Mouse (Mus musculus): Measurements from ENCODE around the gene Dppa1. TPM values are rescaled to one million over a fixed set of nuclear protein-coding genes. Genes with fewer than 3 reads are reported as not detected.
"Not testable (repeated sequence)": the region's sequence is repeated elsewhere in the genome, so short reads cannot be mapped to it uniquely, and the experiment has no call there.

Gene Dppa1
- total and polyA plus RNA-seq, 2 experiments, result not detected

GRCm38 (mm10) chr11:46652476-46652875, 23.4 kb upstream of the Dppa1 start:
- Histone ChIP-seq H3K27ac (replicated peaks; ENCODE audit: insufficient read depth, low read depth, low read length) (no peak overlapping the region), H3K36me3 (ENCODE audit: control insufficient read depth, insufficient read depth, low read length) (no peaks in the 10 kb centered on the region), H3K79me2 (ENCODE audit: control insufficient read depth, insufficient read depth, low read length) (no peaks in the 10 kb centered on the region), H3K4me3 (ENCODE audit: insufficient read depth, low read depth, low read length) (no peak overlapping the region), H3K4me1 (ENCODE audit: control insufficient read depth, insufficient read depth, low read length) (no peaks in the 10 kb centered on the region), H3K27me3 (ENCODE audit: control insufficient read depth, insufficient read depth, low read length) (no peaks in the 10 kb centered on the region), H3K9ac (ENCODE audit: low read depth, low read length) (no peak overlapping the region)
- WGBS, result 79% methylated on average over 3 of the region's 3 CpGs
- DNase-seq (ENCODE audit: extremely low read depth, low read depth, low spot score), result no peak
- no peak for TF ChIP-seq CTCF (IDR thresholded peaks at IDR 0.05; ENCODE audit: low read depth, low read length)
- TF ChIP-seq POLR2A (IDR thresholded peaks at IDR 0.05; ENCODE audit: extremely low read depth, insufficient read depth, low read length), result no peak

GRCm38 (mm10) chr11:46649655-46650054, 20.6 kb upstream of the Dppa1 start:
- not testable (repeated sequence) for H3K79me2 ChIP-seq (ENCODE audit: control insufficient read depth, insufficient read depth, low read length); DNase-seq (ENCODE audit: extremely low read depth, low read depth, low spot score); H3K9ac ChIP-seq (ENCODE audit: low read depth, low read length); H3K27me3 ChIP-seq (ENCODE audit: control insufficient read depth, insufficient read depth, low read length); H3K4me1 ChIP-seq (ENCODE audit: control insufficient read depth, insufficient read depth, low read length); H3K27ac ChIP-seq (replicated peaks; ENCODE audit: insufficient read depth, low read depth, low read length); H3K4me3 ChIP-seq (ENCODE audit: insufficient read depth, low read depth, low read length); H3K36me3 ChIP-seq (ENCODE audit: control insufficient read depth, insufficient read depth, low read length)
- WGBS, result 71% methylated on average over 3 of the region's 3 CpGs

GRCm38 (mm10) chr11:46644824-46645223, 15.8 kb upstream of the Dppa1 start:
- Histone ChIP-seq H3K79me2 (ENCODE audit: control insufficient read depth, insufficient read depth, low read length) (no peaks in the 10 kb centered on the region), H3K9ac (ENCODE audit: low read depth, low read length) (no peak overlapping the region), H3K4me3 (ENCODE audit: insufficient read depth, low read depth, low read length) (no peak overlapping the region), H3K36me3 (ENCODE audit: control insufficient read depth, insufficient read depth, low read length) (no peaks in the 10 kb centered on the region), H3K27me3 (ENCODE audit: control insufficient read depth, insufficient read depth, low read length) (no peaks in the 10 kb centered on the region), H3K27ac (replicated peaks; ENCODE audit: insufficient read depth, low read depth, low read length) (no peak overlapping the region), H3K4me1 (ENCODE audit: control insufficient read depth, insufficient read depth, low read length) (no peaks in the 10 kb centered on the region)
- no peak for DNase-seq (ENCODE audit: extremely low read depth, low read depth, low spot score)
- TF ChIP-seq CTCF (IDR thresholded peaks at IDR 0.05; ENCODE audit: low read depth, low read length) (no peak), POLR2A (IDR thresholded peaks at IDR 0.05; ENCODE audit: extremely low read depth, insufficient read depth, low read length) (no peak)
- WGBS, result 73% methylated on average over 1 of the region's 1 CpGs

GRCm38 (mm10) chr11:46636568-46636967, 7.5 kb upstream of the Dppa1 start:
- H3K4me1 ChIP-seq (ENCODE audit: control insufficient read depth, insufficient read depth, low read length), result no peaks in the 10 kb centered on the region
- TF ChIP-seq CTCF (IDR thresholded peaks at IDR 0.05; ENCODE audit: low read depth, low read length), result no peak
- no peak for TF ChIP-seq POLR2A (IDR thresholded peaks at IDR 0.05; ENCODE audit: extremely low read depth, insufficient read depth, low read length)
- H3K79me2 ChIP-seq (ENCODE audit: control insufficient read depth, insufficient read depth, low read length), result no peaks in the 10 kb centered on the region
- no peak overlapping the region for H3K27ac ChIP-seq (replicated peaks; ENCODE audit: insufficient read depth, low read depth, low read length)
- no peak for DNase-seq (ENCODE audit: extremely low read depth, low read depth, low spot score)
- 78% methylated on average over 3 of the region's 3 CpGs for WGBS
- H3K4me3 ChIP-seq (ENCODE audit: insufficient read depth, low read depth, low read length), result no peak overlapping the region
- no peaks in the 10 kb centered on the region for H3K27me3 ChIP-seq (ENCODE audit: control insufficient read depth, insufficient read depth, low read length)
- H3K36me3 ChIP-seq (ENCODE audit: control insufficient read depth, insufficient read depth, low read length), result no peaks in the 10 kb centered on the region
- H3K9ac ChIP-seq (ENCODE audit: low read depth, low read length), result no peak overlapping the region

- DNase-seq (ENCODE audit: extremely low read depth, low read depth, low spot score); H3K27ac ChIP-seq (replicated peaks; ENCODE audit: insufficient read depth, low read depth, low read length); H3K36me3 ChIP-seq (ENCODE audit: control insufficient read depth, insufficient read depth, low read length); H3K27me3 ChIP-seq (ENCODE audit: control insufficient read depth, insufficient read depth, low read length); H3K4me1 ChIP-seq (ENCODE audit: control insufficient read depth, insufficient read depth, low read length); H3K4me3 ChIP-seq (ENCODE audit: insufficient read depth, low read depth, low read length); H3K9ac ChIP-seq (ENCODE audit: low read depth, low read length); H3K79me2 ChIP-seq (ENCODE audit: control insufficient read depth, insufficient read depth, low read length): not testable (repeated sequence)
- WGBS, result 82% methylated on average over 4 of the region's 4 CpGs
Measured at GRCm38 (mm10) chr11:46635516-46635915, 6.5 kb upstream of the Dppa1 start.

GRCm38 (mm10) chr11:46631635-46632034, 2.6 kb upstream of the Dppa1 start:
- TF ChIP-seq CTCF (IDR thresholded peaks at IDR 0.05; ENCODE audit: low read depth, low read length) (peak; percentile 59), POLR2A (IDR thresholded peaks at IDR 0.05; ENCODE audit: extremely low read depth, insufficient read depth, low read length) (no peak)
- H3K27me3 ChIP-seq (ENCODE audit: control insufficient read depth, insufficient read depth, low read length), result no peaks in the 10 kb centered on the region
- 14% methylated on average over 3 of the region's 3 CpGs for WGBS
- H3K9ac ChIP-seq (ENCODE audit: low read depth, low read length), result no peak overlapping the region
- H3K36me3 ChIP-seq (ENCODE audit: control insufficient read depth, insufficient read depth, low read length), result no peaks in the 10 kb centered on the region
- H3K79me2 ChIP-seq (ENCODE audit: control insufficient read depth, insufficient read depth, low read length), result no peaks in the 10 kb centered on the region
- no peaks in the 10 kb centered on the region for H3K4me1 ChIP-seq (ENCODE audit: control insufficient read depth, insufficient read depth, low read length)
- peak; percentile 47 for DNase-seq (ENCODE audit: extremely low read depth, low read depth, low spot score)
- H3K27ac ChIP-seq (replicated peaks; ENCODE audit: insufficient read depth, low read depth, low read length), result no peak overlapping the region
- no peak overlapping the region for H3K4me3 ChIP-seq (ENCODE audit: insufficient read depth, low read depth, low read length)

All from liver, adult 2 months (tissue).